Mouse (Mus musculus) heart, adult 2 months (tissue): ENCODE data around the gene Rras2. TPM values are rescaled to one million over a fixed set of nuclear protein-coding genes. Genes with fewer than 3 reads are reported as not detected.

Experiments
- DNase-seq, 2 experiments: peaks; one replicate each; pipeline ENCODE4 v3.0.0; 2021
- H3K27ac ChIP-seq: fragments of 200-600 bp; 2 replicates; pipeline ENCODE4 v1.8.1; 2022
- H3K27me3 ChIP-seq: fragments of 200-500 bp; 2 replicates; pipeline ENCODE4 v1.6.1; 2012; ENCODE audit warnings: mild to moderate bottlenecking, low read length, inconsistent platforms, mixed read lengths; ENCODE audit not compliant: control insufficient read depth, insufficient read depth
- H3K36me3 ChIP-seq: fragments of 200-500 bp; 2 replicates; pipeline ENCODE4 v1.6.1; 2012; ENCODE audit warnings: low read length, inconsistent platforms; ENCODE audit not compliant: control insufficient read depth, insufficient read depth
- H3K4me1 ChIP-seq: fragments of 200-500 bp; 2 replicates; pipeline ENCODE4 v1.6.1; 2011; ENCODE audit warnings: low read length; ENCODE audit not compliant: control insufficient read depth, insufficient read depth
- H3K4me3 ChIP-seq: fragments of 200-600 bp; 2 replicates; pipeline ENCODE4 v1.8.1; 2022
- H3K79me2 ChIP-seq: fragments of 200-500 bp; replicated peaks from 2 replicates; pipeline ENCODE4 v1.6.1; 2012; ENCODE audit warnings: mild to moderate bottlenecking, inconsistent platforms, low read length, moderate library complexity, mixed read lengths; ENCODE audit not compliant: control insufficient read depth, insufficient read depth
- H3K9ac ChIP-seq: fragments of 200-500 bp; 2 replicates; pipeline ENCODE4 v1.6.1; 2012; ENCODE audit warnings: low read depth, mild to moderate bottlenecking, control low read depth, inconsistent platforms, low read length, mixed read lengths
- CTCF ChIP-seq: fragments of 200-600 bp; IDR thresholded peaks from 2 replicates; pipeline ENCODE4 v1.8.1; 2022; ENCODE audit warnings: antibody characterized with exemption, mild to moderate bottlenecking, moderate library complexity
- EP300 ChIP-seq: fragments of 200-500 bp; IDR thresholded peaks from 2 replicates; pipeline ENCODE4 v1.6.1; 2011; ENCODE audit warnings: low read depth, low read length, control low read depth; ENCODE audit not compliant: insufficient read depth
- POLR2A ChIP-seq: fragments of 200-500 bp; IDR thresholded peaks from 2 replicates; pipeline ENCODE4 v1.6.1; 2011; ENCODE audit warnings: mild to moderate bottlenecking, low read depth, low read length, control low read depth; ENCODE audit not compliant: insufficient read depth
- WGBS: fragments of 180-500 bp; shearing (Covaris S2); methylation state at CpG from one replicate; pipeline ENCODE4 v1.1.7; 2018; 5-methylcytosine and 5-hydroxymethylcytosine counted together
- intact Hi-C: fragments of 180-260 bp; cut with DNase I; formaldehyde crosslinking; loops from one replicate; pipeline ENCODE4 v1.15.1; 2025
- long read RNA-seq: library from polyadenylated mRNA; stranded (forward); transcript quantifications from one replicate; pipeline ENCODE4 v2.0.0, GENCODE M21; 2021
- polyA plus RNA-seq: library from polyadenylated mRNA; depleted of rRNA; stranded (reverse); fragments of >200 nt; gene quantifications from 2 replicates; pipeline ENCODE4 v1.2.3, GENCODE M21; 2012; rRNA removed
- total RNA-seq, 2 experiments: library from RNA; stranded (reverse); gene quantifications; 2 replicates each; pipeline ENCODE4 v1.2.3; 2021

Rras2 gene
- 10 to 100 TPM; 48.5 to 52.0 TPM for total RNA-seq
- polyA plus RNA-seq: 17.5 and 29.8 TPM in 2 replicates
- long read RNA-seq, transcript Rras2-201 (6 exons, 2,275 nt): major isoform, 37 of 37 reads
- long read RNA-seq, partial matches to known transcripts: 0 of 37 reads
- long read RNA-seq, other reads (novel, unspliced or antisense): 0 of 37 reads

GRCm38 (mm10) chr7:114117444-114117905 lies at the start of gene Rras2:
Rras2 (minus strand) TSS chr7:114117781.
- peak within 1 kb of the TSS; percentile 93 for H3K9ac ChIP-seq
- H3K4me1 ChIP-seq: no peaks in the 10 kb centered on the region; the same call in 1 of the 2 replicates
- DNase-seq: peak; percentile 92 to 93
- no peaks in the 10 kb centered on the region for H3K36me3 ChIP-seq
- H3K27ac ChIP-seq: peak within 1 kb of the TSS; percentile 85
- intact Hi-C loops: loop anchor here (5.0 kb wide), 4 partner anchors 50 to 135 kb away; partner anchors contain the start of gene Copb1
- peak within 1 kb of the TSS; percentile 86 for H3K4me3 ChIP-seq
- TF ChIP-seq EP300: no peak
- TF ChIP-seq POLR2A: peak; percentile 90
- peak; percentile 38 for TF ChIP-seq CTCF
- under 1% methylated on average over 55 of the region's 55 CpGs for WGBS
- H3K27me3 ChIP-seq: no peaks in the 10 kb centered on the region
- no peaks in the 10 kb centered on the region for H3K79me2 ChIP-seq

GRCm38 (mm10) chr7:114162975-114163374 lies 45.4 kb upstream of the Rras2 start:
- WGBS: 84% methylated on average over 5 of the region's 5 CpGs
- no peaks in the 10 kb centered on the region for H3K79me2 ChIP-seq
- intact Hi-C loops: no loop called here
- no peak for TF ChIP-seq POLR2A
- DNase-seq: no peak
- H3K4me1 ChIP-seq: no peaks in the 10 kb centered on the region
- no peaks in the 10 kb centered on the region; the same call in 1 of the 2 replicates for H3K27me3 ChIP-seq
- H3K4me3 ChIP-seq: no peak overlapping the region
- no peaks in the 10 kb centered on the region for H3K36me3 ChIP-seq
- H3K9ac ChIP-seq: no peak overlapping the region
- no peak overlapping the region for H3K27ac ChIP-seq

- no peaks in the 10 kb centered on the region for H3K36me3 ChIP-seq
- H3K9ac ChIP-seq: no peak overlapping the region
- no peaks in the 10 kb centered on the region for H3K4me1 ChIP-seq
- no peaks in the 10 kb centered on the region; the same call in 1 of the 2 replicates for H3K27me3 ChIP-seq
- H3K27ac ChIP-seq: no peak overlapping the region
- no peaks in the 10 kb centered on the region for H3K79me2 ChIP-seq
- intact Hi-C loops: no loop called here
- no peak overlapping the region for H3K4me3 ChIP-seq
- 60% methylated on average over 8 of the region's 8 CpGs for WGBS
- DNase-seq: no peak
- TF ChIP-seq POLR2A: no peak
- no peak for TF ChIP-seq EP300
- TF ChIP-seq CTCF: no peak
Measured at GRCm38 (mm10) chr7:114161101-114161500, 43.5 kb upstream of the Rras2 start.

GRCm38 (mm10) chr7:114157716-114158278 lies 40.2 kb upstream of the Rras2 start:
- DNase-seq: no peak
- H3K9ac ChIP-seq: no peak overlapping the region
- WGBS: 95% methylated on average over 12 of the region's 12 CpGs
- intact Hi-C loops: no loop called here
- H3K4me1 ChIP-seq: no peaks in the 10 kb centered on the region
- no peak overlapping the region for H3K27ac ChIP-seq
- no peaks in the 10 kb centered on the region for H3K79me2 ChIP-seq
- H3K27me3 ChIP-seq: no peaks in the 10 kb centered on the region
- TF ChIP-seq POLR2A (no peak), EP300 (no peak), CTCF (no peak)
- H3K4me3 ChIP-seq: no peak overlapping the region
- no peaks in the 10 kb centered on the region for H3K36me3 ChIP-seq

- no peak overlapping the region for H3K9ac ChIP-seq
- no peaks in the 10 kb centered on the region for H3K27me3 ChIP-seq
- TF ChIP-seq EP300 (no peak), POLR2A (no peak), CTCF (no peak)
- no peak overlapping the region for H3K4me3 ChIP-seq
- H3K4me1 ChIP-seq: no peaks in the 10 kb centered on the region
- DNase-seq: no peak
- H3K79me2 ChIP-seq: no peaks in the 10 kb centered on the region
- WGBS: 94% methylated on average over 4 of the region's 4 CpGs
- H3K27ac ChIP-seq: no peak overlapping the region
- intact Hi-C loops: no loop called here
- no peaks in the 10 kb centered on the region for H3K36me3 ChIP-seq
Measured at GRCm38 (mm10) chr7:114156364-114156763, 38.8 kb upstream of the Rras2 start.

- Histone ChIP-seq H3K79me2 (no peaks in the 10 kb centered on the region), H3K36me3 (no peaks in the 10 kb centered on the region), H3K4me1 (no peaks in the 10 kb centered on the region), H3K4me3 (no peak overlapping the region), H3K27me3 (no peaks in the 10 kb centered on the region), H3K9ac (no peak overlapping the region), H3K27ac (no peak overlapping the region)
- no peak for DNase-seq
- TF ChIP-seq EP300 (no peak), CTCF (no peak), POLR2A (no peak)
- 45% methylated on average over 5 of the region's 5 CpGs for WGBS
- intact Hi-C loops: no loop called here
Measured at GRCm38 (mm10) chr7:114155053-114155865, 37.7 kb upstream of the Rras2 start.
